Mouse (Mus musculus) fat pad, adult 2 months (tissue): ENCODE data around the gene Sall1.

ENCODE experiments used
- DNase-seq: peaks from one replicate; pipeline ENCODE4 v3.0.0-alpha.2; 2011; ENCODE audit warnings: low read depth, low spot score; ENCODE audit errors: extremely low read depth

The Sall1 gene

GRCm38 (mm10) chr8:89039890-89040289, 4.1 kb downstream of the Sall1 start:
- no peak for DNase-seq

- no peak for DNase-seq
These were observed 5.0 kb downstream of the Sall1 start for GRCm38 (mm10) chr8:89038920-89039319.

- no peak for DNase-seq
These were observed 6.3 kb downstream of the Sall1 start for GRCm38 (mm10) chr8:89037536-89038236.

GRCm38 (mm10) chr8:89032412-89032811, 11.6 kb downstream of the Sall1 start:
- DNase-seq, result no peak

GRCm38 (mm10) chr8:89028156-89028555, 15.8 kb downstream of the Sall1 start:
- DNase-seq, result no peak

- DNase-seq, result no peak
These were observed 17.8 kb downstream of the Sall1 start for GRCm38 (mm10) chr8:89026139-89026520.

GRCm38 (mm10) chr8:89025281-89026138, 18.5 kb downstream of the Sall1 start:
- no peak for DNase-seq

GRCm38 (mm10) chr8:89024796-89025195, 19.2 kb downstream of the Sall1 start:
- no peak for DNase-seq

- no peak for DNase-seq
These were observed 22.8 kb downstream of the Sall1 start for GRCm38 (mm10) chr8:89021139-89021538.

- DNase-seq, result no peak
These were observed 26.1 kb downstream of the Sall1 start for GRCm38 (mm10) chr8:89017891-89018290.

- DNase-seq, result no peak
These were observed 27.4 kb downstream of the Sall1 start for GRCm38 (mm10) chr8:89016465-89017070.

GRCm38 (mm10) chr8:89015539-89015938, 28.4 kb downstream of the Sall1 start:
- DNase-seq, result no peak

- DNase-seq, result no peak
These were observed 31.0 kb downstream of the Sall1 start for GRCm38 (mm10) chr8:89012853-89013534.

- DNase-seq, result no peak
These were observed 31.8 kb downstream of the Sall1 start for GRCm38 (mm10) chr8:89012024-89012712.

GRCm38 (mm10) chr8:89008784-89009183, 35.2 kb downstream of the Sall1 start:
- no peak for DNase-seq

GRCm38 (mm10) chr8:89007114-89007513, 36.8 kb downstream of the Sall1 start:
- no peak for DNase-seq

- no peak for DNase-seq
These were observed 37.5 kb downstream of the Sall1 start for GRCm38 (mm10) chr8:89006426-89006825.

GRCm38 (mm10) chr8:89005797-89006196, 38.2 kb downstream of the Sall1 start:
- no peak for DNase-seq

GRCm38 (mm10) chr8:89004041-89004440, 39.9 kb downstream of the Sall1 start:
- DNase-seq, result no peak

- no peak for DNase-seq
These were observed 40.5 kb downstream of the Sall1 start for GRCm38 (mm10) chr8:89003336-89003896.
